Mouse (Mus musculus) forebrain, embryonic 11.5 days (tissue): ENCODE measurements around the gene Zfp324. TPM values are rescaled to one million over a fixed set of nuclear protein-coding genes. Genes with fewer than 3 reads are reported as not detected.

Experiments used
- ATAC-seq: fragments of 200-750 bp; cut with Nextera tagmentation; replicated peaks from 2 replicates; pipeline ENCODE4 v1.8.0; 2017; ENCODE audit warnings: moderate TSS enrichment; ENCODE audit not compliant: low FRiP score
- DNase-seq: peaks from one replicate; pipeline ENCODE4 v3.0.0-alpha.2; 2017; ENCODE audit warnings: low spot score
- H3K27ac ChIP-seq: fragments of 300-500 bp; sonication (generic); 2 replicates; pipeline ENCODE4 v1.5.1; 2014; ENCODE audit warnings: low read depth, low read length
- H3K27me3 ChIP-seq: fragments of 300-500 bp; sonication (generic); 2 replicates; pipeline ENCODE4 v1.6.1; 2014; ENCODE audit warnings: mild to moderate bottlenecking, low read length, mixed read lengths; ENCODE audit not compliant: control insufficient read depth, insufficient read depth
- H3K36me3 ChIP-seq: fragments of 300-500 bp; sonication (generic); 2 replicates; pipeline ENCODE4 v1.6.1; 2014; ENCODE audit warnings: mild to moderate bottlenecking, low read length, moderate library complexity, mixed read lengths; ENCODE audit not compliant: control insufficient read depth, insufficient read depth
- H3K4me1 ChIP-seq: fragments of 300-500 bp; sonication (generic); replicated peaks from 2 replicates; pipeline ENCODE4 v1.6.1; 2014; ENCODE audit warnings: low read length, mixed read lengths; ENCODE audit not compliant: control insufficient read depth, insufficient read depth
- H3K4me2 ChIP-seq: fragments of 300-500 bp; sonication (generic); 2 replicates; pipeline ENCODE4 v1.6.1; 2014; ENCODE audit warnings: low read depth, mild to moderate bottlenecking, low read length, moderate library complexity, mixed read lengths; ENCODE audit not compliant: severe bottlenecking
- H3K4me3 ChIP-seq: fragments of 300-500 bp; sonication (generic); 2 replicates; pipeline ENCODE4 v1.5.1; 2014; ENCODE audit warnings: low read depth, low read length
- H3K9ac ChIP-seq: fragments of 300-500 bp; sonication (generic); 2 replicates; pipeline ENCODE4 v1.6.1; 2014; ENCODE audit warnings: low read length
- H3K9me3 ChIP-seq: fragments of 300-500 bp; sonication (generic); 2 replicates; pipeline ENCODE4 v1.6.1; 2016; ENCODE audit warnings: low read length, mixed read lengths; ENCODE audit not compliant: control insufficient read depth
- WGBS: fragments of 180-500 bp; shearing (Covaris S2); extraction: QIAGEN DNeasy Blood & Tissue Kit; methylation state at CpG from one replicate; pipeline ENCODE4 v1.1.7; 2014; 5-methylcytosine and 5-hydroxymethylcytosine counted together
- polyA plus RNA-seq: library from polyadenylated mRNA; unstranded; fragments of >200 nt; fragmentation: Nextera tagmentation; extraction: Ambion mirVana; gene quantifications from 2 replicates; pipeline ENCODE4 v1.2.1, GENCODE M21; 2014

Gene Zfp324
- polyA plus RNA-seq, 1 experiment from 2014 or later, result 10.8 TPM

DNA sequence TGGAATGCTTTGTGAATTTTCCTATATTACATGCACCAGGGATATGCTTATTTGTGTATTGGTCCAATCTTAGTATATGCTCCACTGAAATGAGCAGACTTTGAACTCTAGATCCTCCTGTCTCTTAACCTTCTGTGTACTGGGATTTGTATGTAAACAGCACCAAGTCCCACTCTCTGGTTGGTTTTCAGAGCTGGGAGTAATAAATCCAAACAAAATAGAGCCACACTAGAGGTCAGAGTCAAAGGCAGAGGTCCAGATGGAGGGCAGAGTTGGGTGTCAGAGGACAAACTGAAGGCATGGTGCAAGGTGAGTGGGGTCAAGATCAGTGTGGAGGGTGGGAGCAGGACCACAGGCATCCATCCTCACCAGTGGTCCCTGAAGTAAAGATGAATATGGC is 30.2 kb downstream of the Zfp324 start:
- Histone ChIP-seq H3K27ac (no peak overlapping the region), H3K4me1 (no peaks in the 10 kb centered on the region), H3K36me3 (no peaks in the 10 kb centered on the region), H3K4me3 (no peak overlapping the region), H3K9me3 (no peaks in the 10 kb centered on the region), H3K27me3 (no peaks in the 10 kb centered on the region), H3K4me2 (no peak overlapping the region), H3K9ac (no peak overlapping the region)
- ATAC-seq (no peak), DNase-seq (no peak)

GRCm38 (mm10) chr7:12997230-12997629 is 31.6 kb downstream of the Zfp324 start:
- Histone ChIP-seq H3K27ac (no peak overlapping the region), H3K9ac (no peak overlapping the region), H3K4me2 (no peak overlapping the region), H3K4me3 (no peak overlapping the region), H3K36me3 (no peaks in the 10 kb centered on the region), H3K27me3 (no peaks in the 10 kb centered on the region), H3K9me3 (no peaks in the 10 kb centered on the region), H3K4me1 (no peaks in the 10 kb centered on the region)
- 66% methylated on average over 5 of the region's 5 CpGs for WGBS
- ATAC-seq (no peak), DNase-seq (no peak)

DNA sequence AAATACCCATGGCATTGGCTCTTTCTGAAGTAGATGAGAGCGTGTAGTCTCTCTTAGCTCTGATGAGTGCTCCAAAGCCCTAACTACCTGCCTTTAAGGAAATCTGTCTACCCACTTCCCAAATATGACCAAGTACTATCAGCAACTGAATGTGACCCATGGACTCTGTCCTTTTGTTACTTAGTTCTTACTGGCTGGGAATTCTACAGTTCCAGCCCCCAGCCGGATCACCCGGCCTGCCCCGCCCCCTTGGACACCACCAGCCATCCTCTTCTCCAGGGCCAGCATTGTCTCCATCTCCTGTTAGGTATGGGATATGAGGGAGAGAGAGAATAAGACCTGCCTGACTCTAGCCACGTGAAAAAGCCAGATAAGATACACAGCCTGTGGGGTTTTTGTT is 32.4 kb downstream of the Zfp324 start, which contains the start of gene Slc27a5:
Slc27a5 (minus strand) TSS at position 140 of the 400 bp plus-strand sequence.
- H3K27me3 ChIP-seq, result no peaks in the 10 kb centered on the region
- no peak within 1 kb of the TSS for H3K9ac ChIP-seq
- DNase-seq (no peak), ATAC-seq (no peak)
- WGBS, result 75% methylated on average over 5 of the region's 5 CpGs
- H3K27ac ChIP-seq, result no peak within 1 kb of the TSS
- H3K4me2 ChIP-seq, result no peak within 1 kb of the TSS
- H3K4me1 ChIP-seq, result no peaks in the 10 kb centered on the region
- H3K36me3 ChIP-seq, result no peaks in the 10 kb centered on the region
- H3K9me3 ChIP-seq, result no peaks in the 10 kb centered on the region
- H3K4me3 ChIP-seq, result no peak within 1 kb of the TSS

- Histone ChIP-seq H3K27ac (no peak within 1 kb of the TSS), H3K4me2 (no peak within 1 kb of the TSS), H3K9me3 (no peaks in the 10 kb centered on the region), H3K4me3 (no peak within 1 kb of the TSS), H3K4me1 (no peaks in the 10 kb centered on the region), H3K9ac (no peak within 1 kb of the TSS), H3K36me3 (no peaks in the 10 kb centered on the region), H3K27me3 (no peaks in the 10 kb centered on the region)
- 89% methylated on average over 3 of the region's 3 CpGs for WGBS
- DNase-seq, result no peak
- no peak for ATAC-seq
Observed at GRCm38 (mm10) chr7:12998851-12999250, 33.2 kb downstream of the Zfp324 start, which contains the start of gene Trim28. Gene Trim28 (plus strand): TSS chr7:12999114.

GRCm38 (mm10) chr7:13001584-13001983 is 35.9 kb downstream of the Zfp324 start:
- H3K4me1 ChIP-seq, result no peaks in the 10 kb centered on the region
- no peak overlapping the region for H3K9ac ChIP-seq
- no peak overlapping the region for H3K4me2 ChIP-seq
- no peak overlapping the region for H3K4me3 ChIP-seq
- no peak for ATAC-seq
- no peaks in the 10 kb centered on the region for H3K9me3 ChIP-seq
- no peak for DNase-seq
- 83% methylated on average over 1 of the region's 1 CpGs for WGBS
- no peaks in the 10 kb centered on the region for H3K27me3 ChIP-seq
- H3K36me3 ChIP-seq, result peaks cover 5% of the 10 kb centered on the region; the same call in 1 of the 2 replicates
- no peak overlapping the region for H3K27ac ChIP-seq

DNA sequence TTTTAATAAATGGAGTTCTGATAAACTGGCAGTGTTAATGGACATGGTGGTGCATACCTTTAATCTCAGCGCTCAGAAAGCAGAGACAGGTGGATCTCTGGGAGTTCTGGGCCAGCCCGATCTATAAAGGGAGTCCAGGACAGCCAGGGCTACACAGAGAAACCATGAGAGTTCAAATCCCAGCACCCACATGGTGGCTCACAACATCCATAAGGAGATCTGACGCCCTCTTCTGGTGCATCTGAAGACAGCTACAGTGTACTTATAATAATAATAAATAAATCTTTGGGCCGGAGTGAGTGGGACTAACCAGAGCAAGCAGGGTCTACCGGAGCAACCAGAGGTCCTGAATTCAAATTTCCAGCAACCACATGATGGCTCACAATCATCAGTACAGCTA is 37.7 kb downstream of the Zfp324 start:
- peaks cover 7% of the 10 kb centered on the region; the same call in 1 of the 2 replicates for H3K4me1 ChIP-seq
- H3K9me3 ChIP-seq, result no peaks in the 10 kb centered on the region
- H3K27me3 ChIP-seq, result no peaks in the 10 kb centered on the region
- H3K4me3 ChIP-seq, result no peak overlapping the region
- ATAC-seq (no peak), DNase-seq (no peak)
- H3K27ac ChIP-seq, result no peak overlapping the region
- H3K9ac ChIP-seq, result no peak overlapping the region
- H3K36me3 ChIP-seq, result peaks cover 10% of the 10 kb centered on the region; the same call in 1 of the 2 replicates
- H3K4me2 ChIP-seq, result no peak overlapping the region
- 78% methylated on average over 5 of the region's 5 CpGs for WGBS

GRCm38 (mm10) chr7:13006011-13006410 is 40.4 kb downstream of the Zfp324 start:
- Histone ChIP-seq H3K36me3 (peaks cover 10% of the 10 kb centered on the region; the same call in 1 of the 2 replicates), H3K9me3 (no peaks in the 10 kb centered on the region), H3K4me3 (no peak overlapping the region), H3K27me3 (no peaks in the 10 kb centered on the region), H3K27ac (no peak overlapping the region), H3K4me1 (peaks cover 13% of the 10 kb centered on the region), H3K9ac (no peak overlapping the region), H3K4me2 (no peak overlapping the region)
- DNase-seq (no peak), ATAC-seq (no peak)
- WGBS, result 92% methylated on average over 17 of the region's 17 CpGs

DNA sequence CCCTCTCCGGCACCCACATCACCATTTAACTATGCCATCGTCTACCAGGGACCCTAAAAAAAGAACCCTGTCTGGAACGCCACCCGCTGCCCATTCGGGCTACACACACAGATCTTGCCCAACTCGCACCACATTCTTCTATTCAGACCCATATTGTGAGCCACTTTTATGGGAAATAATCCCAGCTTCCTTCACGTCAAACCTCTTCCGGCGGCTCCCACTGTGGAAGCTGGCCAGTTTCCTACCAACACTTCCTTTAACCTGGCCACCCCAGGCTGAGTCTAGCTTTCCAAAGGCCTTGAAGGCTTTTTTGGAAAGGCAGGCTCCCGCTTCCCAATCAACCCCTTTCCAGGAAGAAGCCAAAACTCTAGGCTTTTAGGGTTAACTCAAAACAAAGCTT is 40.9 kb downstream of the Zfp324 start:
- no peak overlapping the region for H3K4me3 ChIP-seq
- H3K27me3 ChIP-seq, result no peaks in the 10 kb centered on the region
- ATAC-seq, result no peak
- H3K4me1 ChIP-seq, result peaks cover 13% of the 10 kb centered on the region
- no peak for DNase-seq
- WGBS, result 91% methylated on average over 10 of the region's 10 CpGs
- no peak overlapping the region for H3K4me2 ChIP-seq
- H3K27ac ChIP-seq, result no peak overlapping the region
- H3K9ac ChIP-seq, result no peak overlapping the region; the same call in 1 of the 2 replicates
- peaks cover 10% of the 10 kb centered on the region; the same call in 1 of the 2 replicates for H3K36me3 ChIP-seq
- no peaks in the 10 kb centered on the region for H3K9me3 ChIP-seq

DNA sequence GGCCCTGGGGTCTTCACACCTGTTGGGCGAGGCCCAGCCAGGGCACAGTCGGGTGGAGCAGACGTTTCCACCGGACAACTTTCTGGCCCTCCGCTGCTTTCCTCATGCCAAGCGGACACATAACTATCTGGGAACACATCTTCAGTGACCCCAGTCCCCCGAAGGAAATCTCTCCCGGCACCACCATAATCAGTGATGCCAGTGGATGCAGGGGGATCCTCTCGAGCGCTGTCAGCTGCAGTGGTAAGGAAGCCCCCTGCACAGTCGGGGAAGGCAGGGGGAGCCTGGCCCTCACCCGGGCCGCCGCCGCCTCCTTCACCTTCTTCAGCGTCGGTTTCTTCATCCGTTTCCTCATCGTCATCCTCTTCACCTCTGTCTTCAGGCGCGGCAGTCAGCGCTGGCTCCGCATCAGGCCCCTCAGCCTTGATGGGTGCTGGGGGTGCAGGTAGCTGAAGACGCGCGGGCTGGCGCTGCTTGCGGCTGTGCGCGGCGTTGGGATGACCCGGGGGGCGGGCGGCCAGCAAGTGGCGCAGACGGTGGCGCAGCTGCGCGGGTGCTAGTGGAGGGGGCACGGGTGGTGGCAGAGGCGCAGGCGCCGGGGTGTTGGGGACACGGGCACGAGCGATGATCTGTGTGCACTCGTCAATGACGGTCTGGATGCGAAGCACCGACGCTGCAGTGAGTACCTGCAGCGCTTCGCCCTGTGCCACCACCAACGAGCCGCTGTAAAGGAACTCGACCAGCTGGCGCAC is 41.9 kb downstream of the Zfp324 start:
- Histone ChIP-seq H3K9me3 (no peaks in the 10 kb centered on the region), H3K27ac (no peak overlapping the region), H3K9ac (0 out of 2 replicates have a peak overlapping the region, but pooled peaks have one; percentile 1), H3K36me3 (peaks cover 10% of the 10 kb centered on the region; the same call in 1 of the 2 replicates), H3K4me2 (0 out of 2 replicates have a peak overlapping the region, but pooled peaks have one; percentile 12), H3K4me1 (peaks cover 13% of the 10 kb centered on the region), H3K27me3 (no peaks in the 10 kb centered on the region), H3K4me3 (no peak overlapping the region; the same call in 1 of the 2 replicates)
- DNase-seq (peak; percentile 63), ATAC-seq (no peak)
- 36% methylated on average over 56 of the region's 57 CpGs for WGBS
